19 mouse cellular contexts compared by ENCODE assay signal in genomic region chr16:55420876-55421568, GRCm38 (mm10).
DNase-seq lines count a peak whose midpoint lies in the region; ATAC-seq and TF ChIP-seq lines count a peak whose summit lies in the region.
"Had no signal": no experiment of that assay in that cellular context is flagged by ENCODE, and none has a peak within 500 bp of the region (broad histone marks: within the 10 kb centered on the region; RNA-seq: fewer than 3 reads in every experiment).

No protein-coding gene starts in this region.

- no peaks in the 10 kb centered on the region for H3K36me3 ChIP-seq in hindbrain, embryonic 13.5 days
- H3K36me3 ChIP-seq in hindbrain, postnatal 0 days (ENCODE audit: insufficient read depth, low read length): no peaks in the 10 kb centered on the region
- no peaks in the 10 kb centered on the region for H3K36me3 ChIP-seq in neural tube, embryonic 13.5 days
- H3K36me3 ChIP-seq in neural tube, embryonic 15.5 days: no peaks in the 10 kb centered on the region
- no peaks in the 10 kb centered on the region for H3K36me3 ChIP-seq in hindbrain, embryonic 14.5 days (replicated peaks; ENCODE audit: control insufficient read depth, insufficient read depth)
- H3K36me3 ChIP-seq: heart, embryonic 15.5 days had no signal

- WGBS in hindbrain, embryonic 13.5 days: 63% methylated on average over 4 of the region's 4 CpGs
- 58% methylated on average over 4 of the region's 4 CpGs for WGBS in hindbrain, postnatal 0 days
- WGBS in neural tube, embryonic 13.5 days: 52% methylated on average over 4 of the region's 4 CpGs
- 54% methylated on average over 4 of the region's 4 CpGs for WGBS in neural tube, embryonic 15.5 days
- WGBS in hindbrain, embryonic 14.5 days: 57% methylated on average over 4 of the region's 4 CpGs

- no peaks in the 10 kb centered on the region for H3K9me3 ChIP-seq in hindbrain, embryonic 13.5 days
- H3K9me3 ChIP-seq in hindbrain, postnatal 0 days (ENCODE audit: low read length): no peaks in the 10 kb centered on the region
- H3K9me3 ChIP-seq in neural tube, embryonic 13.5 days: no peaks in the 10 kb centered on the region
- no peaks in the 10 kb centered on the region for H3K9me3 ChIP-seq in neural tube, embryonic 15.5 days (replicated peaks)
- H3K9me3 ChIP-seq in hindbrain, embryonic 14.5 days (ENCODE audit: control insufficient read depth, low read length): no peaks in the 10 kb centered on the region
- H3K9me3 ChIP-seq: heart, embryonic 15.5 days had no signal

- no peak overlapping the region for H3K4me3 ChIP-seq in hindbrain, embryonic 13.5 days
- no peak overlapping the region for H3K4me3 ChIP-seq in hindbrain, postnatal 0 days (ENCODE audit: low read length)
- no peak overlapping the region for H3K4me3 ChIP-seq in neural tube, embryonic 13.5 days
- H3K4me3 ChIP-seq in neural tube, embryonic 15.5 days (replicated peaks): no peak overlapping the region
- no peak overlapping the region for H3K4me3 ChIP-seq in hindbrain, embryonic 14.5 days (replicated peaks; ENCODE audit: low read length)
- H3K4me3 ChIP-seq: heart, adult 2 months; heart, embryonic 15.5 days had no signal

- no peaks in the 10 kb centered on the region for H3K27me3 ChIP-seq in hindbrain, embryonic 13.5 days
- H3K27me3 ChIP-seq in hindbrain, postnatal 0 days (ENCODE audit: insufficient read depth, low read length): no peaks in the 10 kb centered on the region
- H3K27me3 ChIP-seq in neural tube, embryonic 13.5 days: no peaks in the 10 kb centered on the region
- no peaks in the 10 kb centered on the region for H3K27me3 ChIP-seq in neural tube, embryonic 15.5 days (replicated peaks)
- H3K27me3 ChIP-seq in hindbrain, embryonic 14.5 days (ENCODE audit: control insufficient read depth, insufficient read depth, low read length): no peaks in the 10 kb centered on the region
- H3K27me3 ChIP-seq: heart, embryonic 15.5 days had no signal

- no peak for TF ChIP-seq CTCF in hindbrain, postnatal 0 days (IDR thresholded peaks at IDR 0.05; ENCODE audit: low read depth)

- H3K27ac ChIP-seq in hindbrain, embryonic 13.5 days: peak overlapping the region; percentile 35; the same call in 1 of the 2 replicates
- no peak overlapping the region for H3K27ac ChIP-seq in hindbrain, postnatal 0 days
- 0 out of 2 replicates have a peak overlapping the region, but pooled peaks have one; percentile 28 for H3K27ac ChIP-seq in neural tube, embryonic 13.5 days (replicated peaks)
- H3K27ac ChIP-seq in neural tube, embryonic 15.5 days (replicated peaks): no peak overlapping the region
- peak overlapping the region; percentile 57; the same call in 1 of the 2 replicates for H3K27ac ChIP-seq in hindbrain, embryonic 14.5 days
- H3K27ac ChIP-seq: heart, adult 2 months; heart, embryonic 15.5 days had no signal

- ATAC-seq in hindbrain, embryonic 13.5 days (ENCODE audit: low FRiP score): no peak
- ATAC-seq in hindbrain, postnatal 0 days: no peak
- ATAC-seq in neural tube, embryonic 13.5 days (ENCODE audit: low read depth): no peak
- ATAC-seq in neural tube, embryonic 15.5 days (ENCODE audit: low FRiP score): no peak
- 0 out of 2 replicates have a peak, but pooled peaks have one; percentile 48 for ATAC-seq in hindbrain, embryonic 14.5 days (ENCODE audit: low FRiP score)
- ATAC-seq: intestine, postnatal 0 days; liver, postnatal 0 days had no signal

- no peak overlapping the region for H3K4me2 ChIP-seq in hindbrain, embryonic 13.5 days
- no peak overlapping the region for H3K4me2 ChIP-seq in hindbrain, postnatal 0 days (ENCODE audit: low read depth, low read length)
- H3K4me2 ChIP-seq in neural tube, embryonic 13.5 days: no peak overlapping the region
- no peak overlapping the region for H3K4me2 ChIP-seq in neural tube, embryonic 15.5 days
- H3K4me2 ChIP-seq in hindbrain, embryonic 14.5 days (replicated peaks): no peak overlapping the region
- H3K4me2 ChIP-seq: heart, embryonic 15.5 days had no signal

- H3K9ac ChIP-seq in hindbrain, embryonic 13.5 days: no peak overlapping the region
- no peak overlapping the region for H3K9ac ChIP-seq in hindbrain, postnatal 0 days (replicated peaks; ENCODE audit: low read length)
- no peak overlapping the region for H3K9ac ChIP-seq in neural tube, embryonic 13.5 days
- H3K9ac ChIP-seq in neural tube, embryonic 15.5 days (replicated peaks): no peak overlapping the region
- no peak overlapping the region for H3K9ac ChIP-seq in hindbrain, embryonic 14.5 days
- H3K9ac ChIP-seq: heart, embryonic 15.5 days; liver, postnatal 0 days had no signal

- no peaks in the 10 kb centered on the region; the same call in 1 of the 2 replicates for H3K4me1 ChIP-seq in hindbrain, embryonic 13.5 days (replicated peaks)
- no peaks in the 10 kb centered on the region; the same call in 1 of the 2 replicates for H3K4me1 ChIP-seq in hindbrain, postnatal 0 days (ENCODE audit: insufficient read depth, low read length)
- H3K4me1 ChIP-seq in neural tube, embryonic 13.5 days (replicated peaks): peaks cover 6% of the 10 kb centered on the region; the same call in 1 of the 2 replicates
- 0 out of 2 replicates have a peak, but pooled peaks cover 3% of the 10 kb centered on the region for H3K4me1 ChIP-seq in neural tube, embryonic 15.5 days
- peaks cover 10% of the 10 kb centered on the region for H3K4me1 ChIP-seq in hindbrain, embryonic 14.5 days (replicated peaks; ENCODE audit: control insufficient read depth, insufficient read depth, low read length)
- H3K4me1 ChIP-seq: heart, embryonic 15.5 days had no signal

- no peak for DNase-seq in hindbrain, postnatal 0 days (ENCODE audit: low spot score)
- DNase-seq in hindbrain, embryonic 14.5 days (ENCODE audit: low spot score): no peak
- DNase-seq in retina, postnatal 1 day: peak; percentile 7
- DNase-seq in right cerebral cortex, postnatal 10 days (ENCODE audit: low spot score in 2 of 2): no peak
- DNase-seq in kidney, adult 9 months: no peak
- DNase-seq: adrenal gland, postnatal 14 days; cerebellum, adult 9-11 months; embryo, embryonic 11 days; gastrocnemius, postnatal 10 days; heart, adult 2 months; kidney, postnatal 4 days; liver; liver, postnatal 0 days; thymus, adult 18-20 months had no signal

Comparison
In these comparisons a context has a peak if more than half of its experiments do, and no peak if none do; other contexts are left out.
1. H3K27ac ChIP-seq: peak in hindbrain, embryonic 13.5 days (single experiment), neural tube, embryonic 13.5 days (single experiment) and hindbrain, embryonic 14.5 days (single experiment); none in hindbrain, postnatal 0 days (single experiment) and neural tube, embryonic 15.5 days (single experiment).